Mouse (Mus musculus) heart, postnatal 0 days (tissue): ENCODE results near the gene Prdm8. TPM values are rescaled to one million over a fixed set of nuclear protein-coding genes. Genes with fewer than 3 reads are reported as not detected.

Experiments used
- ATAC-seq: fragments of 200-750 bp; cut with Nextera tagmentation; 2 replicates; pipeline ENCODE4 v1.8.0; 2017; ENCODE audit warnings: low read depth, moderate number of reproducible peaks, moderate library complexity; ENCODE audit not compliant: insufficient read depth
- DNase-seq: peaks from one replicate; pipeline ENCODE4 v3.0.0-alpha.2; 2016; ENCODE audit warnings: low spot score
- H3K27ac ChIP-seq: fragments of 300-500 bp; sonication (generic); 2 replicates; pipeline ENCODE4 v1.5.1; 2014; ENCODE audit warnings: low read depth, mild to moderate bottlenecking
- H3K27me3 ChIP-seq: fragments of 300-500 bp; sonication (generic); 2 replicates; pipeline ENCODE4 v1.6.1; 2014; ENCODE audit warnings: low read length, mixed read lengths; ENCODE audit not compliant: control insufficient read depth, insufficient read depth
- H3K36me3 ChIP-seq: fragments of 300-500 bp; sonication (generic); replicated peaks from 2 replicates; pipeline ENCODE4 v1.6.1; 2014; ENCODE audit warnings: low read length, mixed read lengths; ENCODE audit not compliant: control insufficient read depth, insufficient read depth
- H3K4me1 ChIP-seq: fragments of 300-500 bp; sonication (generic); 2 replicates; pipeline ENCODE4 v1.6.1; 2014; ENCODE audit warnings: antibody characterized with exemption; ENCODE audit not compliant: control insufficient read depth, insufficient read depth
- H3K4me2 ChIP-seq: fragments of 300-500 bp; sonication (generic); 2 replicates; pipeline ENCODE4 v1.6.1; 2014; ENCODE audit warnings: low read depth, mild to moderate bottlenecking, low read length, moderate library complexity
- H3K4me3 ChIP-seq: fragments of 300-500 bp; sonication (generic); 2 replicates; pipeline ENCODE4 v1.5.1; 2014; ENCODE audit warnings: low read depth, low read length
- H3K9ac ChIP-seq: fragments of 300-500 bp; sonication (generic); replicated peaks from 2 replicates; pipeline ENCODE4 v1.6.1; 2014; ENCODE audit warnings: low read depth, low read length, mixed read lengths
- H3K9me3 ChIP-seq: fragments of 300-500 bp; sonication (generic); replicated peaks from 2 replicates; pipeline ENCODE4 v1.6.1; 2016; ENCODE audit warnings: low read length; ENCODE audit not compliant: control insufficient read depth
- CTCF ChIP-seq: IDR thresholded peaks from 2 replicates; pipeline ENCODE4 v1.5.1; 2016; ENCODE audit warnings: antibody characterized with exemption, control low read depth, low read depth
- EP300 ChIP-seq: IDR thresholded peaks from 2 replicates; pipeline ENCODE4 v1.6.1; 2016; ENCODE audit warnings: antibody characterized with exemption, low read depth
- WGBS: fragments of 180-500 bp; shearing (Covaris S2); extraction: QIAGEN DNeasy Blood & Tissue Kit; methylation state at CpG from one replicate; pipeline ENCODE4 v1.1.7; 2014; 5-methylcytosine and 5-hydroxymethylcytosine counted together
- polyA plus RNA-seq: library from polyadenylated mRNA; unstranded; fragments of >200 nt; fragmentation: Nextera tagmentation; extraction: Ambion mirVana; gene quantifications from 2 replicates; pipeline ENCODE4 v1.2.1, GENCODE M21; 2015
- total RNA-seq: library from RNA; depleted of rRNA; stranded (reverse); fragments of >200 nt; gene quantifications from 2 replicates; pipeline ENCODE4 v1.2.3, GENCODE M21; 2014; ENCODE audit warnings: low replicate concordance

The Prdm8 gene
- total and polyA plus RNA-seq, 2 experiments from 2014 or later: not detected

DNA sequence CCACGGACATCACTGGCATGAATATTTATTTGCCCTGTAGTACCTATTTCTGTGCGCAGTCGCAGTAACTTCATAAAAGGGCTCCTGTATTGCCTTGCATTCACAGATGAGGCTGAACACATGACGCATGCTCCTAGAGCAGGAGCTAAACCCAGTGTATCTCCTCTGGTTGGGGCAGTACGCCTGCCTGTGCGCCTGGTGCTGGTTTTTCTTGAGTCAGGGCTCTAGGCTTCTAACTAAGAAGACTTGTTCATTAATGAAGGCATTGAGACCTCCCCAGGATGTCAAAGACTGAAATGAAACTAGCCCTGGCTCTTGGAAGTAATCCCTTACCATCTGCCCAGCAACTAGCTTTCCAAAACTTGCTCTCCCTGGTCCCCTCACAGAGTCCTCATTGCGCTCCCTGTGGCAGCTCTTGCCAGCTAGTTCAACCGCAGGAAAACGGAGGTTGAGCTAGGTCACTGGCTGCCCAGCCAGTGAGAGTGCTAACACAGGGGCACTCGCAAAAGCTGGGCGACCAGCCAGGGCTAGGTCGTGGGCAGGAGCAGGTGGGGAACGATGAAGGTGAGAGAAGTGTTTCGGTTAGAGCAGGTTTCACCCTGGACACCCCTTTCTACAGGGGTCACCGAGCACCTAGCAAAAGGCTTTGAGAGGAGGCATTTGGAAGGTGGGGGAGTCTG is 5.6 kb downstream of the Prdm8 start:
- 0 out of 2 replicates have a peak overlapping the region, but pooled peaks have one; percentile 10 for H3K4me2 ChIP-seq
- H3K27ac ChIP-seq: no peak overlapping the region
- no peak for TF ChIP-seq EP300
- TF ChIP-seq CTCF: no peak
- no peak overlapping the region for H3K4me3 ChIP-seq
- DNase-seq (no peak), ATAC-seq (peak; percentile 27; the same call in 1 of the 2 replicates)
- no peaks in the 10 kb centered on the region for H3K36me3 ChIP-seq
- peaks cover 75% of the 10 kb centered on the region for H3K27me3 ChIP-seq
- H3K9ac ChIP-seq: no peak overlapping the region
- no peaks in the 10 kb centered on the region for H3K9me3 ChIP-seq
- WGBS: 11% methylated on average over 15 of the region's 15 CpGs
- H3K4me1 ChIP-seq: no peaks in the 10 kb centered on the region

- DNase-seq (no peak), ATAC-seq (no peak)
- Histone ChIP-seq H3K4me1 (no peaks in the 10 kb centered on the region), H3K27ac (no peak overlapping the region), H3K4me2 (no peak overlapping the region), H3K27me3 (peaks cover 75% of the 10 kb centered on the region), H3K4me3 (no peak overlapping the region), H3K36me3 (no peaks in the 10 kb centered on the region), H3K9ac (no peak overlapping the region), H3K9me3 (no peaks in the 10 kb centered on the region)
- TF ChIP-seq EP300 (no peak), CTCF (no peak)
Observed at GRCm38 (mm10) chr5:98173694-98174093, 6.7 kb downstream of the Prdm8 start.

DNA sequence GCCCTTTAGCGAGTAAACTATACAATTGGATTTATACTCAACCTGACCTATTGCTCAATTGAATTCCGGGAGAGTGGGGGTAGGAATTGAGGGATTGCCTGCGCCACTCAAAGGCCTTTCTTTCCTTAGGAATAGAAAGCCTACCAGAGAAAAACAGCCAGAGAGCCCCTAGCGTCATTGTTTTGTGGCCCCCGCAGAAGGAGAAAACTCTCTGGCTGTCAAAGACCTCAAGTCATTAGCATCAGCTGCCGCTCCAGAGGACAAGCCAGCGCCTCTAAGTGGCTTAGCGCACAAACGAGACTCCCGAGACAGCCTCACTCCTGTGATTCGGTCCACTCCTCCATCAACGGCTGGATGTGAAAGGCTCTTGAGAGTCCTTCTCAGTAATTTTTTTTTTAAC is 12.6 kb downstream of the Prdm8 start:
- 4% methylated on average over 12 of the region's 12 CpGs for WGBS
- H3K9ac ChIP-seq: no peak overlapping the region
- H3K27ac ChIP-seq: no peak overlapping the region
- no peak overlapping the region for H3K4me2 ChIP-seq
- H3K4me3 ChIP-seq: no peak overlapping the region
- H3K27me3 ChIP-seq: peaks cover 84% of the 10 kb centered on the region
- no peaks in the 10 kb centered on the region for H3K36me3 ChIP-seq
- DNase-seq (no peak), ATAC-seq (no peak)
- no peaks in the 10 kb centered on the region for H3K9me3 ChIP-seq
- H3K4me1 ChIP-seq: no peaks in the 10 kb centered on the region
- no peak for TF ChIP-seq EP300
- TF ChIP-seq CTCF: no peak

GRCm38 (mm10) chr5:98180461-98180887 is 13.5 kb downstream of the Prdm8 start:
- Histone ChIP-seq H3K4me3 (peak overlapping the region; percentile 6; the same call in 1 of the 2 replicates), H3K27ac (no peak overlapping the region), H3K27me3 (peaks cover 87% of the 10 kb centered on the region), H3K9me3 (no peaks in the 10 kb centered on the region), H3K4me2 (no peak overlapping the region), H3K9ac (no peak overlapping the region), H3K36me3 (no peaks in the 10 kb centered on the region), H3K4me1 (no peaks in the 10 kb centered on the region)
- TF ChIP-seq CTCF (no peak), EP300 (no peak)
- DNase-seq (no peak), ATAC-seq (no peak)
- under 1% methylated on average over 19 of the region's 19 CpGs for WGBS

- TF ChIP-seq EP300: no peak
- no peak for TF ChIP-seq CTCF
- no peak overlapping the region for H3K9ac ChIP-seq
- DNase-seq (no peak), ATAC-seq (no peak)
- WGBS: under 1% methylated on average over 27 of the region's 27 CpGs
- H3K4me3 ChIP-seq: peak overlapping the region; percentile 6; the same call in 1 of the 2 replicates
- no peaks in the 10 kb centered on the region for H3K4me1 ChIP-seq
- H3K36me3 ChIP-seq: no peaks in the 10 kb centered on the region
- H3K9me3 ChIP-seq: no peaks in the 10 kb centered on the region
- H3K4me2 ChIP-seq: peak overlapping the region; percentile 14; the same call in 1 of the 2 replicates
- no peak overlapping the region for H3K27ac ChIP-seq
- peaks cover 93% of the 10 kb centered on the region for H3K27me3 ChIP-seq
Observed at GRCm38 (mm10) chr5:98180888-98181635, 14.1 kb downstream of the Prdm8 start.
